Comparison of ENCODE assay signal across 18 mouse cellular contexts in the genomic region with DNA sequence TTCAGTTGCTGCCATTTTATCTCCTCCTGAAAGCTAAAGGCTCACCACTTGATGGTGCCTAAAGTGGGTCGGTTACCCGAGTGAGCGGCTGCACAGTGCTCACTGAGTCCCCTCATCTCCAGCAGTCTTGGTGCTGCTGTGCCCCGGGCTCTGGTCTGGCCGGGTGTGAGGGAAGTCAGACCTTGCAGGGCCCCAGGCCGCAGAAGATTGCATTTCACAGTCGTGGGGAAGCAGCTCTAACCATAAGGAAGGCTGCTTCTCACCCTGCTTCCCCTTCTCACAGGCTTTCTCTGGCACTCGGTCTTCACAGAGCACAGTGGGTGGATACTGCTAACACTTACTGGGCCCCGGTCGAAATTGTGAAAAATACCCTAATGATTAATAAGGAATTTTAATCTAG.
A peak's percentile ranks its signal among the peaks of the same experiment; 100 is the strongest.
DNase-seq lines count a peak whose midpoint lies in the region; ATAC-seq and TF ChIP-seq lines count a peak whose summit lies in the region.
"Had no signal": no experiment of that assay in that cellular context is flagged by ENCODE, and none has a peak within 500 bp of the region (broad histone marks: within the 10 kb centered on the region; RNA-seq: fewer than 3 reads in every experiment).

No protein-coding gene starts in this region.

- no peak overlapping the region for H3K27ac ChIP-seq in limb, embryonic 13.5 days
- H3K27ac ChIP-seq in limb, embryonic 10.5 days, result no peak overlapping the region
- H3K27ac ChIP-seq in liver, postnatal 0 days (ENCODE audit: low read depth), result peak overlapping the region; percentile 67
- H3K27ac ChIP-seq in forebrain, embryonic 11.5 days (ENCODE audit: low read depth, low read length), result no peak overlapping the region
- H3K27ac ChIP-seq: forebrain, embryonic 10.5 days; lung, embryonic 15.5 days had no signal

- peaks cover 49% of the 10 kb centered on the region for H3K36me3 ChIP-seq in limb, embryonic 13.5 days
- peaks cover 63% of the 10 kb centered on the region for H3K36me3 ChIP-seq in limb, embryonic 10.5 days
- H3K36me3 ChIP-seq in liver, postnatal 0 days (replicated peaks; ENCODE audit: insufficient read depth, low read length), result peaks cover 28% of the 10 kb centered on the region
- peaks cover 4% of the 10 kb centered on the region; the same call in 1 of the 2 replicates for H3K36me3 ChIP-seq in forebrain, embryonic 11.5 days (ENCODE audit: control insufficient read depth, insufficient read depth, low read length)

- H3K4me2 ChIP-seq in limb, embryonic 13.5 days (replicated peaks), result no peak overlapping the region
- peak overlapping the region; percentile 42 for H3K4me2 ChIP-seq in liver, postnatal 0 days (ENCODE audit: low read depth, low read length)
- no peak overlapping the region for H3K4me2 ChIP-seq in forebrain, embryonic 11.5 days (ENCODE audit: low read depth, low read length, severe bottlenecking)
- H3K4me2 ChIP-seq: heart, embryonic 12.5 days; lung, embryonic 15.5 days; midbrain, embryonic 11.5 days had no signal

- WGBS in limb, embryonic 13.5 days, result 77% methylated on average over 10 of the region's 10 CpGs
- 86% methylated on average over 10 of the region's 10 CpGs for WGBS in limb, embryonic 10.5 days
- WGBS in liver, postnatal 0 days (ENCODE audit: insufficient replicate concordance), result 26% methylated on average over 10 of the region's 10 CpGs
- WGBS in forebrain, embryonic 11.5 days, result 91% methylated on average over 10 of the region's 10 CpGs

- no peak for ATAC-seq in limb, embryonic 13.5 days (ENCODE audit: low FRiP score, low read depth)
- peak; percentile 92 for ATAC-seq in granulocyte monocyte progenitor cell, adult 5-6 weeks (replicated peaks; ENCODE audit: poor library complexity, severe bottlenecking)
- peak; percentile 62 for ATAC-seq in liver, postnatal 0 days
- ATAC-seq in forebrain, embryonic 11.5 days (replicated peaks; ENCODE audit: low FRiP score), result no peak

- no peaks in the 10 kb centered on the region for H3K4me1 ChIP-seq in limb, embryonic 13.5 days
- H3K4me1 ChIP-seq in limb, embryonic 10.5 days, result no peaks in the 10 kb centered on the region
- peaks cover 8% of the 10 kb centered on the region for H3K4me1 ChIP-seq in liver, postnatal 0 days (ENCODE audit: insufficient read depth)
- no peaks in the 10 kb centered on the region for H3K4me1 ChIP-seq in forebrain, embryonic 11.5 days (replicated peaks; ENCODE audit: control insufficient read depth, insufficient read depth, low read length)
- H3K4me1 ChIP-seq: forebrain, embryonic 10.5 days; lung, embryonic 15.5 days had no signal

- no peaks in the 10 kb centered on the region for H3K9me3 ChIP-seq in limb, embryonic 13.5 days
- H3K9me3 ChIP-seq in limb, embryonic 10.5 days (replicated peaks), result no peaks in the 10 kb centered on the region
- H3K9me3 ChIP-seq in liver, postnatal 0 days (ENCODE audit: low read length), result no peaks in the 10 kb centered on the region
- no peaks in the 10 kb centered on the region for H3K9me3 ChIP-seq in forebrain, embryonic 11.5 days (ENCODE audit: control insufficient read depth, low read length)
- H3K9me3 ChIP-seq: forebrain, embryonic 10.5 days; heart, embryonic 12.5 days; lung, embryonic 15.5 days had no signal

- TF ChIP-seq EP300 in liver, postnatal 0 days (IDR thresholded peaks at IDR 0.05; ENCODE audit: low read depth), result no peak

- H3K9ac ChIP-seq in limb, embryonic 13.5 days, result peak overlapping the region; percentile 31; the same call in 1 of the 2 replicates
- H3K9ac ChIP-seq in liver, postnatal 0 days (replicated peaks), result no peak overlapping the region
- H3K9ac ChIP-seq in forebrain, embryonic 11.5 days (ENCODE audit: low read length), result no peak overlapping the region
- H3K9ac ChIP-seq: heart, embryonic 12.5 days; lung, embryonic 15.5 days had no signal

- no peak for TF ChIP-seq CTCF in liver, postnatal 0 days (IDR thresholded peaks at IDR 0.05; ENCODE audit: low read depth)

- H3K4me3 ChIP-seq in limb, embryonic 13.5 days, result no peak overlapping the region
- no peak overlapping the region for H3K4me3 ChIP-seq in limb, embryonic 10.5 days
- no peak overlapping the region for H3K4me3 ChIP-seq in liver, postnatal 0 days (ENCODE audit: low read depth, low read length)
- no peak overlapping the region for H3K4me3 ChIP-seq in forebrain, embryonic 11.5 days (ENCODE audit: low read depth, low read length)
- H3K4me3 ChIP-seq: forebrain, embryonic 10.5 days; heart, embryonic 12.5 days; lung, embryonic 15.5 days had no signal

- H3K27me3 ChIP-seq in limb, embryonic 13.5 days, result no peaks in the 10 kb centered on the region
- no peaks in the 10 kb centered on the region for H3K27me3 ChIP-seq in limb, embryonic 10.5 days (ENCODE audit: low read depth, poor library complexity, severe bottlenecking)
- no peaks in the 10 kb centered on the region for H3K27me3 ChIP-seq in liver, postnatal 0 days (ENCODE audit: insufficient read depth, low read length)
- no peaks in the 10 kb centered on the region for H3K27me3 ChIP-seq in forebrain, embryonic 11.5 days (ENCODE audit: control insufficient read depth, insufficient read depth, low read length)
- H3K27me3 ChIP-seq: heart, embryonic 12.5 days; lung, embryonic 15.5 days had no signal

- DNase-seq in limb, embryonic 10.5 days (ENCODE audit: low spot score), result no peak
- DNase-seq in liver, postnatal 0 days, result peak; percentile 54
- DNase-seq in layer of hippocampus, postnatal 10 days (ENCODE audit: low spot score in 2 of 2), result no peak
- DNase-seq in forebrain, embryonic 11.5 days (ENCODE audit: low spot score), result no peak
- no peak for DNase-seq in retina, postnatal 1 day
- no peak for DNase-seq in layer of hippocampus, adult 9-10 months (ENCODE audit: low spot score)
- DNase-seq: cerebellum, adult 11-12 months; cerebellum, postnatal 36 days; gastrocnemius, postnatal 14 days; heart, postnatal 36 days; right cerebral cortex, postnatal 25 days; thymus, adult 2 months had no signal

Comparison
In these comparisons a context has a peak if more than half of its experiments do, and no peak if none do; other contexts are left out.
1. ATAC-seq: peak in granulocyte monocyte progenitor cell, adult 5-6 weeks (single experiment) and liver, postnatal 0 days (single experiment); none in limb, embryonic 13.5 days (single experiment) and forebrain, embryonic 11.5 days (single experiment).